Mouse (Mus musculus) lung, adult 2 months (tissue): ENCODE measurements around the gene Mical3.

Experiments
- CTCF ChIP-seq: fragments of 200-500 bp; IDR thresholded peaks from 2 replicates; pipeline ENCODE4 v1.5.1; 2011; ENCODE audit warnings: mild to moderate bottlenecking, low read length, control low read depth; ENCODE audit not compliant: insufficient read depth
- POLR2A ChIP-seq: fragments of 200-500 bp; IDR thresholded peaks from 2 replicates; pipeline ENCODE4 v1.6.1; 2011; ENCODE audit warnings: low read depth, mild to moderate bottlenecking, control low read depth, low read length, borderline replicate concordance; ENCODE audit errors: extremely low read depth

DNA sequence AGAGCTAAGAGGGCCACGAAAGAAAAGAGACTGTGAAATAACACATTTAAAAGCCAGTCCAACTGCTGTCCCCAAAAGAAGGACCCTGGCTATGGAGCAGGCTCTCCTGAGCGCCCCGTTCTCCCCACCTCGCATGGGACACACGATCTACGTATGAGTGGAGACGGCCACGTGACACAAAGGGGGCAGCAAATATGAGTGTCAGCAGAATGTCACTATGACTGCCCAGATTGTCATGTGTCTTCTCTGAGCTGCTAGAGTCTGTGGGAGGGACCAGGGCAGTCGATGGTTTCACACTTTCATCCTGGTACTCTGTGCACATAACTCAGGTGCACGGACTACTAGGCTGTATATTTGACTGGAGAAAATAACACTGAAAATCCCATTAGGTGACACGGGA, 40.0 kb downstream of the Mical3 start:
- TF ChIP-seq CTCF (no peak), POLR2A (no peak)
